Mouse (Mus musculus): ENCODE data around the gene Cdk5rap1. TPM values are rescaled to one million over a fixed set of nuclear protein-coding genes. Genes with fewer than 3 reads are reported as not detected.

Cdk5rap1 gene
- total and polyA plus RNA-seq, 3 experiments = 25.8 to 43.5 (median 32.0) TPM

- in situ Hi-C loops (cut with MboI; ENCODE audit: low pct_ligation_motif_present, low pct_unique_long_range_greater_than_20kb, low sequenced_read_pairs) (no loop called here), dilution Hi-C loops (cut with MboI; ENCODE audit: extremely low pct_ligation_motif_present, extremely low pct_unique_long_range_greater_than_20kb, low sequenced_read_pairs) (no loop called here)
- Histone ChIP-seq H3K9ac (ENCODE audit: insufficient read depth, low read depth) (no peak overlapping the region), H3K4me2 (ENCODE audit: insufficient read depth, low read depth, poor library complexity, severe bottlenecking) (no peak overlapping the region), H3K27ac (ENCODE audit: insufficient read depth, low read depth) (no peak overlapping the region), H3K27me3 (replicated peaks) (no peaks in the 10 kb centered on the region), H3K4me3 (replicated peaks in 1 of 3; ENCODE audit: low read depth in 2 of 3, low read length in 2 of 3, poor library complexity in 1 of 3) (no peak overlapping the region), H3K9me3 (replicated peaks; ENCODE audit: low read length) (no peaks in the 10 kb centered on the region), H3K79me2 (replicated peaks; ENCODE audit: control insufficient read depth, extremely low read depth, insufficient read depth, poor library complexity, severe bottlenecking) (no peaks in the 10 kb centered on the region), H3K36me3 (replicated peaks in 1 of 2; ENCODE audit: control insufficient read depth in 1 of 2, insufficient read depth in 1 of 2, low read length in 1 of 2) (no peaks in the 10 kb centered on the region), H3K4me1 (ENCODE audit: control insufficient read depth in 1 of 2, insufficient read depth in 2 of 2) (peaks cover 2 to 15% of the 10 kb centered on the region in 2 experiments; a peak in 3 of 4 replicates)
- no peak for DNase-seq (ENCODE audit: extremely low read depth)
- TF ChIP-seq USF1 (IDR thresholded peaks at IDR 0.05; ENCODE audit: low read depth, low read length) (no peak), SMC3 (IDR thresholded peaks at IDR 0.05; ENCODE audit: low read depth, low read length) (no peak), MAFK (IDR thresholded peaks at IDR 0.05; ENCODE audit: insufficient replicate concordance, low read length) (no peak), MXI1 (IDR thresholded peaks at IDR 0.05; ENCODE audit: low read depth, low read length) (no peak), MAX (IDR thresholded peaks at IDR 0.05; ENCODE audit: low read length) (no peak), EP300 (IDR thresholded peaks at IDR 0.05; ENCODE audit: low read length) (no peak), TCF12 (IDR thresholded peaks at IDR 0.05; ENCODE audit: low read depth, low read length) (no peak), UBTF (IDR thresholded peaks at IDR 0.05; ENCODE audit: low read depth, low read length) (no peak), HCFC1 (IDR thresholded peaks at IDR 0.05; ENCODE audit: low read depth, low read length) (no peak), ETS1 (conservative IDR thresholded peaks at IDR 0.05; ENCODE audit: low read depth, low read length) (no peak), ZNF384 (IDR thresholded peaks at IDR 0.05; ENCODE audit: low read depth, low read length) (no peak), ZC3H11A (IDR thresholded peaks at IDR 0.05; ENCODE audit: low read depth, low read length) (no peak), RCOR1 (conservative IDR thresholded peaks at IDR 0.05; ENCODE audit: low read depth, low read length) (no peak), GABPA (IDR thresholded peaks at IDR 0.05; ENCODE audit: insufficient replicate concordance, low read depth, low read length) (no peak)
These were observed 32.7 kb upstream of the Cdk5rap1 start for GRCm38 (mm10) chr2:154405447-154405994.

DNA sequence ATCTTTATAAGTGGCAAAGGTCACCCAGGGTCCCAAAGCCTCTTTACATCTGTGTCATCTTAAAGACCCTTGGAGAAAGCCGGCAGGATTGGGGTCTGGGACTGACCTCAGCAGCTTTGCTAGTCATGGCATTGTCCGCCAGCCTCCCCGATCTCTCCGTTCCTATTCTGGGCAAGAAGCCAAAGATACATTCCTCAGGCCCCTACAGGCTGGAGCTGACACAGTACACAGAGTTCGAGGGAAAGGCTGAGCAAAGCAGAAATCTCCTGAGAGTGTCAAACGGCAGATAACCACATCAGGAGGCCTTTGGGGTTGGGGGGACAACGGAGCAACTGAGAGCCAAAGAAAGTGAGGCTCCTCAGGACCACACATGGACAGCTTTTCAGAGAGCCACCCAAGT lies 30.0 kb upstream of the Cdk5rap1 start:
- no peak for DNase-seq (ENCODE audit: extremely low read depth)
- H3K4me2 ChIP-seq (ENCODE audit: insufficient read depth, low read depth, poor library complexity, severe bottlenecking) = no peak overlapping the region
- TF ChIP-seq BHLHE40 (IDR thresholded peaks at IDR 0.05; ENCODE audit: low read depth, low read length) (no peak), EP300 (IDR thresholded peaks at IDR 0.05; ENCODE audit: low read length) (no peak), KAT2A (IDR thresholded peaks at IDR 0.05; ENCODE audit: insufficient replicate concordance, low read length) (no peak), GABPA (IDR thresholded peaks at IDR 0.05; ENCODE audit: insufficient replicate concordance, low read depth, low read length) (no peak)
- no peak overlapping the region for H3K4me3 ChIP-seq (replicated peaks in 1 of 3; ENCODE audit: low read depth in 2 of 3, low read length in 2 of 3, poor library complexity in 1 of 3)
- H3K27ac ChIP-seq (ENCODE audit: insufficient read depth, low read depth) = no peak overlapping the region
- in situ Hi-C loops (cut with MboI; ENCODE audit: low pct_ligation_motif_present, low pct_unique_long_range_greater_than_20kb, low sequenced_read_pairs) = no loop called here
- dilution Hi-C loops (cut with MboI; ENCODE audit: extremely low pct_ligation_motif_present, extremely low pct_unique_long_range_greater_than_20kb, low sequenced_read_pairs) = no loop called here
- no peaks in the 10 kb centered on the region for H3K36me3 ChIP-seq (replicated peaks in 1 of 2; ENCODE audit: control insufficient read depth in 1 of 2, insufficient read depth in 1 of 2, low read length in 1 of 2)
- H3K4me1 ChIP-seq (ENCODE audit: control insufficient read depth in 1 of 2, insufficient read depth in 2 of 2) = peaks cover 0 to 9% of the 10 kb centered on the region in 2 experiments; a peak in 1 of 4 replicates
- H3K27me3 ChIP-seq (replicated peaks) = no peaks in the 10 kb centered on the region
- H3K9ac ChIP-seq (ENCODE audit: insufficient read depth, low read depth) = no peak overlapping the region
- H3K9me3 ChIP-seq (replicated peaks; ENCODE audit: low read length) = no peaks in the 10 kb centered on the region
- no peaks in the 10 kb centered on the region for H3K79me2 ChIP-seq (replicated peaks; ENCODE audit: control insufficient read depth, extremely low read depth, insufficient read depth, poor library complexity, severe bottlenecking)
